Mouse (Mus musculus): ENCODE measurements around the gene Cwc27. TPM values are rescaled to one million over a fixed set of nuclear protein-coding genes. Genes with fewer than 3 reads are reported as not detected.

Cwc27 gene
- polyA plus RNA-seq, 1 experiment from 2014 or later, result 28.6 TPM

DNA sequence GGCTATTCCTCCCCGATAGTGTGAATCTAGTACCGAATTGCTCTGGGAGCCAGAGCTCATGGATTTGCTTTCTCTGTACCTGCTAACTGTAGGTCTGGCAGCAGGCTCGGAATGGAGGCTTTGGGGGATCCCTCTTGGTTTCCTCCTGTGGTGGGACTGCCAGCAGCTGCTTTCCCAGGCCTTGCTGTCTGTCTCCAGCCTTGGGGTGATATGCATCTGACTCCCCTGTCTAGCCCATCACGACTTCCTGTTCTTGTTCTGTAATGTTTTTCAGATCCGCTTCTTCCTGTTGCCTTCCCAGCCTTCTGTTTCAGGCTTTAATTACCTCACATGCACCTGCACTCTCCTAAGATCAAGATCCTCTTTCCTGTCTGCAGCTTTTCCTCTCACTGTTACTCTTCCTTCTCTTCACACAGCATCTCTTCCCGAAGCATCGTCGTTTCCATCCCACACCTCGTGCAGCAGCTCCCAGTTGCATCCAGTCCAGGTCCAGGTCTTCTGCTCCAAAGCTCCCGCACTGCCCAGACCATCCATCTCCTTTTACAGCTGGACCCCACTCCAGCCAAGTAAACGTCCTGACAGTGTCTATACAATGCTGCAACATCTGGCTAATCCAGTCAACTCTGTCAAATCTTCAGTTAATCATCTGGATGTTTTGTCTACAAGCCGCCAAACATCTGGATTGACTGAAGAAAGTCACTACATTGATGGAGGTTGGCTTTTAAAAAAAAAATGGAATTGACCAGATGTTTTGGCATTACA lies 193.6 kb downstream of the Cwc27 start:
- Histone ChIP-seq H3K27ac (ENCODE audit: low read length) (no peak overlapping the region), H3K27me3 (replicated peaks; ENCODE audit: control insufficient read depth, insufficient read depth, low read length) (no peaks in the 10 kb centered on the region), H3K4me1 (replicated peaks; ENCODE audit: control insufficient read depth, insufficient read depth, low read length) (peaks cover 3% of the 10 kb centered on the region; the same call in 1 of the 2 replicates), H3K4me3 (replicated peaks; ENCODE audit: low read length) (no peak overlapping the region), H3K4me2 (ENCODE audit: low read length) (no peak overlapping the region), H3K36me3 (ENCODE audit: control insufficient read depth, insufficient read depth) (no peaks in the 10 kb centered on the region), H3K9me3 (ENCODE audit: control insufficient read depth, low read length) (no peaks in the 10 kb centered on the region), H3K9ac (replicated peaks; ENCODE audit: low read depth, low read length) (no peak overlapping the region)
- WGBS, result 78% methylated on average over 12 of the region's 12 CpGs
- no peak for ATAC-seq

DNA sequence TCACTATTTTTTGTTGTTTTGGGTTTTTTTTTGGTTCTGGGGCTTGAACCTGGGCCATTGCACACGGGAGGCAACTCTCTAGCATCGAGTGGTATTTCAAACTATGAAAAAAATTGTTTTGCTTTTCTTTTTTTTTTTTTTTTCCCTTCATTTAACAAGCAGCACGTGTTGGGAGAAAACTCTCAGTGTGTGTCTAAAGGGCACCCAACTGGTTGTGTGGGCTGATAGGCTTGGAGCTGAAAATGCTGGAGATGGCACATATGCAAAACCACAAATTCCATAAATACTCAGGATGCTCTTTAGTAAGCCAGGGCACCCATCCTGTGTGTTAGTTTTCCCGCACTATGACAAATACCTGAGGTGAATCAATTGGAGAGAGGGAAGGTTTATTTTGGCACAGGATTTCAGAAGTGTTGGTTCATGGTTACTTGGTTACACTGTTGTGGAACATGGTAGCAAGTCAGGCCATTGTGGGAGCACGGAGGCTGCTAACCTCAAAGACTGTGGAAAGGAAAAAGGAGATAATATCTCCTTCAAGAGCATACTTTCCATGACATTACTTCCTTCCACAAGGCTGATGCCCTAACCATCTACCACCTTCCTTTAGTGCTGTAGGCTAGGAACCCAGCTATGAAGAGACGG lies 194.7 kb downstream of the Cwc27 start:
- no peak overlapping the region for H3K9ac ChIP-seq (replicated peaks; ENCODE audit: low read depth, low read length)
- no peaks in the 10 kb centered on the region for H3K27me3 ChIP-seq (replicated peaks; ENCODE audit: control insufficient read depth, insufficient read depth, low read length)
- no peak overlapping the region for H3K27ac ChIP-seq (ENCODE audit: low read length)
- no peaks in the 10 kb centered on the region for H3K9me3 ChIP-seq (ENCODE audit: control insufficient read depth, low read length)
- no peak for ATAC-seq
- H3K4me1 ChIP-seq (replicated peaks; ENCODE audit: control insufficient read depth, insufficient read depth, low read length), result peaks cover 3% of the 10 kb centered on the region; the same call in 1 of the 2 replicates
- WGBS, result 90% methylated on average over 6 of the region's 6 CpGs
- H3K4me2 ChIP-seq (ENCODE audit: low read length), result no peak overlapping the region
- no peak overlapping the region for H3K4me3 ChIP-seq (replicated peaks; ENCODE audit: low read length)
- no peaks in the 10 kb centered on the region for H3K36me3 ChIP-seq (ENCODE audit: control insufficient read depth, insufficient read depth)

DNA sequence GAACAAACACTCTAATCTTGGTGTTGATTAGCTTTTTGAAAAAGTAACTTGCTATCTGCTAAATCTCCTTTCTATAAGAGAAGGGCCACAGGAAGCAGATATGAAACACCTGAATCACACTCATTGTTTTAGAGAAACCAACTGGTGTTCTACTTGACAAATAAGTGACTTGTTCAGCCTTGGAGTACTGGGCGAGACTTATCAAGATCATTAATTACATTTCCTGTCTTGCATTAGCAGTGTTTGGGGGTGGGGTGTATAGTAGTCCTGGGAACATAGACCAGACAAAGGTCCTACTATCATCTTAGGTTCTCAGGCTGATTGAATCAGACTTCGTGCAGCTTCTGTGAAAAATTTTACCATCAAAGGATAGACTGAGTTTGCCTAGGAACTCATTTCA lies 196.5 kb downstream of the Cwc27 start:
- WGBS, result 83% methylated on average over 2 of the region's 2 CpGs
- Histone ChIP-seq H3K4me3 (replicated peaks; ENCODE audit: low read length) (no peak overlapping the region), H3K9me3 (ENCODE audit: control insufficient read depth, low read length) (no peaks in the 10 kb centered on the region), H3K9ac (replicated peaks; ENCODE audit: low read depth, low read length) (no peak overlapping the region), H3K27ac (ENCODE audit: low read length) (no peak overlapping the region), H3K4me1 (replicated peaks; ENCODE audit: control insufficient read depth, insufficient read depth, low read length) (peaks cover 3% of the 10 kb centered on the region; the same call in 1 of the 2 replicates), H3K4me2 (ENCODE audit: low read length) (no peak overlapping the region), H3K27me3 (replicated peaks; ENCODE audit: control insufficient read depth, insufficient read depth, low read length) (no peaks in the 10 kb centered on the region), H3K36me3 (ENCODE audit: control insufficient read depth, insufficient read depth) (no peaks in the 10 kb centered on the region)
- no peak for ATAC-seq

DNA sequence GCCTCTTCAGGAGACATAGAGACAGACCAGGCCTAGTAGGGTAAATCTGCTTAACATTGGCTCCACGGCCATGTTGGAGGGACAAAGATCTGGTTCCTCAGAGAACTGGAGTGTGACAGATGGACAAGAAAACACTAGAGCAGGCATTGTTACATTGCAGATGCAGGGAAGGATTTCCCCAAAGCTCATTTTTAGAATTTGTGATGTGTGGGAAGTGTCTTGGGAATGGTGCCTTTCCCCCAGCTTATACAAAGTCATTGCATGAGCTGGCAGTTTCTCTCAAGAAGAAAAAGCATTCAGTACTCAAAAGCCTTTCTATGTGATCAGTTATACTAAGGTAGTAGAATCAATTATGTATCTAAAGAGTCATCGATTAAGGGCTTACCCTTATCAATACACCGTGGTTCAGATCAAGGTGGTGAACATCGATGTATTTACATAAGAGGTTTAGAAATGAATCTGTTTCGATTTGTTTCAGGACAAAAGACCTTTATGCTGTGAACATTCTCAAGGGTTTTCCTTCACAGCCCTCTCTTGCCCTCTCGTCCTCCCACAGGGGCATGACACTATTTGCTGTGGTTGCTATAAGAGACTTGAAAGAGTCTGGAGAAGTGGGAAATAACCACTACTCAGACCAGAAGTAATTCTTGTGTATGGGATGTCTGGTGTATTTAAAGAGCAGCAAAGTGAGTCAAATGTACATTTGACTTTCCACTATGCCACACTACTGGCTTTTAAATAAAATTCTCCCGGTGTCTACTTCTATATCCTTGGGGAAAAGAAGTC lies 197.2 kb downstream of the Cwc27 start:
- no peaks in the 10 kb centered on the region for H3K36me3 ChIP-seq (ENCODE audit: control insufficient read depth, insufficient read depth)
- H3K27ac ChIP-seq (ENCODE audit: low read length), result no peak overlapping the region
- no peak overlapping the region for H3K9ac ChIP-seq (replicated peaks; ENCODE audit: low read depth, low read length)
- H3K4me2 ChIP-seq (ENCODE audit: low read length), result no peak overlapping the region
- 90% methylated on average over 7 of the region's 7 CpGs for WGBS
- no peak overlapping the region for H3K4me3 ChIP-seq (replicated peaks; ENCODE audit: low read length)
- no peaks in the 10 kb centered on the region for H3K9me3 ChIP-seq (ENCODE audit: control insufficient read depth, low read length)
- no peaks in the 10 kb centered on the region for H3K27me3 ChIP-seq (replicated peaks; ENCODE audit: control insufficient read depth, insufficient read depth, low read length)
- peaks cover 3% of the 10 kb centered on the region; the same call in 1 of the 2 replicates for H3K4me1 ChIP-seq (replicated peaks; ENCODE audit: control insufficient read depth, insufficient read depth, low read length)
- no peak for ATAC-seq

DNA sequence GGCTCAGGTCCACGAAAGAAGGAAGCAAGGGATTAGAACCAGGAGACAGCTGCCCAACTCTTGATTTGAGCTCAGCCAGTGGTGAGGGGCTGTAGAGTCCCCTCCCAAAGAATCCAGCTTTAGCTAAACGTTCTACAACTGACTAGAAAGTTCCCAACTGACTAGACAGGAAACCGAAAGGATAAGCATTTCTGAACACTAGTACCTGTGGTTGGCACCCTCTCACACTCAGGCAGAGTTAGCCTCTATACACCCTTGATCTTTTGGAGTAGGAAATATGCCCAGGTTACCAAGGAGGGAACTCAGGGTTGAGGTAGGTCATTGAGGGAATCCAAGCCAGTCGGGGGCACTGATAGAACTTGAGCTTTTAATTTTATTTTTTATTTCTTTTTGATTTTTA lies 199.7 kb downstream of the Cwc27 start:
- H3K4me1 ChIP-seq (replicated peaks; ENCODE audit: control insufficient read depth, insufficient read depth, low read length), result no peaks in the 10 kb centered on the region
- no peak overlapping the region for H3K4me3 ChIP-seq (replicated peaks; ENCODE audit: low read length)
- H3K4me2 ChIP-seq (ENCODE audit: low read length), result no peak overlapping the region
- ATAC-seq, result no peak
- H3K9me3 ChIP-seq (ENCODE audit: control insufficient read depth, low read length), result no peaks in the 10 kb centered on the region
- no peaks in the 10 kb centered on the region for H3K36me3 ChIP-seq (ENCODE audit: control insufficient read depth, insufficient read depth)
- no peak overlapping the region for H3K9ac ChIP-seq (replicated peaks; ENCODE audit: low read depth, low read length)
- no peaks in the 10 kb centered on the region for H3K27me3 ChIP-seq (replicated peaks; ENCODE audit: control insufficient read depth, insufficient read depth, low read length)
- H3K27ac ChIP-seq (ENCODE audit: low read length), result no peak overlapping the region
- 91% methylated on average over 4 of the region's 4 CpGs for WGBS

DNA sequence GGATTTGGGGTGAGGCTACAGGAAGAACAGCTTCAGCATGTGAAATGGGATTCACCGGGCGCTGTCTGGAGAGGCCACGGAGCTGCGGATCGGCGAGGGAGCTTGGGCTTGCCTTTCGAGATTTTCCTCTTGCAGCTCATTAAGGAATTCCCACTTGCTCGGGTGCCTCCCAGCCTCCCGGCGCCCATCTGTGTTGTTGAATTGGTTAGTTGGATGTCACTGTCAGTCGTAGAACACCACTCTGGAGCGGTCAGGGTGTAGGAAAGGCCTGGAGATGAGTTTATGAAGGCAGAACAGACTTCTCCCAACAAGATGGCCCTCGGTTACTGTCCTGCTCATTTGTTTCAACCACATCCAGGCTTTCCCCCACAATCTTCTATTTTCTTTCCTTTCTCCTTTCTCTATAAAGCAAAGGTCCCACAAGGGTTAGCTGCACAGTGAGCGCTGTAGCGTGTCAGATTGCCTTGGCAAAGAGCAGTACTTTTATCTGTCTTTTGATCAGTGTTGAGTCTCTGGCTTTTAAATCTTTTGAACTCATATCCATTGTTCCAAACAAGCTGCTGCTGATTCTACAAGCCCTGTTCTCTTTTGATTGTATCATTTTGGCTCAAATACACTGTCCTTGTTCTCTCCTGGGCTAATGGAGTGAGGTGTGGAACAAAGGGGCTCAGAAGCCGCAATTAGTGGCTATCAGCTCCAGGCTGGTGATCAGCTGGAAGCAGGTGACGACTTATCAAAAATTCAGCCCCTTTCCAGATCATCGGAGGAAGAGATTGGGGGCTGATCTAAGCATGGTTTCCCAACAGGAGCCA lies 200.7 kb downstream of the Cwc27 start:
- H3K9ac ChIP-seq (replicated peaks; ENCODE audit: low read depth, low read length), result no peak overlapping the region
- H3K36me3 ChIP-seq (ENCODE audit: control insufficient read depth, insufficient read depth), result no peaks in the 10 kb centered on the region
- no peak overlapping the region for H3K27ac ChIP-seq (ENCODE audit: low read length)
- H3K9me3 ChIP-seq (ENCODE audit: control insufficient read depth, low read length), result no peaks in the 10 kb centered on the region
- no peaks in the 10 kb centered on the region for H3K27me3 ChIP-seq (replicated peaks; ENCODE audit: control insufficient read depth, insufficient read depth, low read length)
- ATAC-seq, result peak; percentile 74
- H3K4me1 ChIP-seq (replicated peaks; ENCODE audit: control insufficient read depth, insufficient read depth, low read length), result no peaks in the 10 kb centered on the region
- no peak overlapping the region for H3K4me2 ChIP-seq (ENCODE audit: low read length)
- no peak overlapping the region for H3K4me3 ChIP-seq (replicated peaks; ENCODE audit: low read length)
- 54% methylated on average over 18 of the region's 18 CpGs for WGBS

DNA sequence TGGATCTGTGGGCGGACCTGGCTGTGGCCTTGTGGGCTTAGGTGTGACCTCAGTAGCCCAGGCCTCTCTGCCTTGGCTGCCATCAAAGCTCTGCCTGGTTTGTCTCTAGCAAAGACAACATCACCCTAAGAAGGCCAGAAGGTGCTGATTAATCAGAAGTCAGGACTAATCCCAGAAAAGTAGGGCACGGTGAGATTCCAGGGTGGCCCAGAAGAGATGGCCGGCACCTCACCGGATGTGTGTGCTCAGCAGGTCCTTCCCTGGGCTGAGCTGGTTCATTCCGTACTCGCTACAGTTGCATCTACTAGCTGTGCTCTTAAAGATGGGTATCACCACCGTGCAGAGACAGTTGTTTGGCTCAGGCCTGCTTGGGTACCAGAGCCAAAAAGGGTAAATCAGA lies 201.8 kb downstream of the Cwc27 start:
- no peak overlapping the region for H3K4me3 ChIP-seq (replicated peaks; ENCODE audit: low read length)
- no peaks in the 10 kb centered on the region for H3K4me1 ChIP-seq (replicated peaks; ENCODE audit: control insufficient read depth, insufficient read depth, low read length)
- no peaks in the 10 kb centered on the region for H3K36me3 ChIP-seq (ENCODE audit: control insufficient read depth, insufficient read depth)
- no peaks in the 10 kb centered on the region for H3K9me3 ChIP-seq (ENCODE audit: control insufficient read depth, low read length)
- H3K27me3 ChIP-seq (replicated peaks; ENCODE audit: control insufficient read depth, insufficient read depth, low read length), result no peaks in the 10 kb centered on the region
- no peak overlapping the region for H3K4me2 ChIP-seq (ENCODE audit: low read length)
- no peak overlapping the region for H3K9ac ChIP-seq (replicated peaks; ENCODE audit: low read depth, low read length)
- H3K27ac ChIP-seq (ENCODE audit: low read length), result no peak overlapping the region
- ATAC-seq, result no peak
- 93% methylated on average over 7 of the region's 7 CpGs for WGBS

DNA sequence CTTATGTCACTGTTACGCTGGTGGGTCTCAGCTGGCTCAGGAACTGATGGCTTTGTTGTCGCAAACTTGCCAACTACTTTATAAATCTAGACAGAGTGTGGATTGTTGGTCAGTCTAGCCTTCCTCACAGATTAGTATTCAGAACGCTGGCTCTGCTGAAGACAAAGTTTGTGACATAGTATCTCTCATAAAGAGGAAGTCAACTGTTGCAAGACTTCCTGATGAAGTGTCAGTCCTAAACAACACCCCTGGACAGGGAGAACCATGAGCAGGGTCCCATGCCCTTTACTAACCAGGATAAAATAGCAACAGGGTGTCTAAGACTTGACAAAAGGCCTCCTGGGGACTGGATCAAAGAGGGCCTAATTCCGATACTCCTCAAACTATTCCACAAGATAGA lies 205.6 kb downstream of the Cwc27 start:
- Histone ChIP-seq H3K4me2 (ENCODE audit: low read length) (no peak overlapping the region), H3K4me1 (replicated peaks; ENCODE audit: control insufficient read depth, insufficient read depth, low read length) (no peaks in the 10 kb centered on the region), H3K4me3 (replicated peaks; ENCODE audit: low read length) (no peak overlapping the region), H3K9ac (replicated peaks; ENCODE audit: low read depth, low read length) (no peak overlapping the region), H3K27me3 (replicated peaks; ENCODE audit: control insufficient read depth, insufficient read depth, low read length) (no peaks in the 10 kb centered on the region), H3K36me3 (ENCODE audit: control insufficient read depth, insufficient read depth) (no peaks in the 10 kb centered on the region), H3K27ac (ENCODE audit: low read length) (no peak overlapping the region), H3K9me3 (ENCODE audit: control insufficient read depth, low read length) (no peaks in the 10 kb centered on the region)
- no peak for ATAC-seq
- WGBS, result 93% methylated on average over 4 of the region's 4 CpGs
